Mouse (Mus musculus) urinary bladder, adult 18-20 months (tissue): Measurements from ENCODE around the gene Fbxl16.
A peak's percentile ranks its signal among the peaks of the same experiment; 100 is the strongest.
"Not testable (repeated sequence)": the region's sequence is repeated elsewhere in the genome, so short reads cannot be mapped to it uniquely, and the experiment has no call there.

Source experiments
- DNase-seq, 2 experiments: peaks; one replicate each; pipeline ENCODE4 v3.0.0; 2022; ENCODE audit warnings: low spot score in 2 of 2, mixed read lengths in 2 of 2

The Fbxl16 gene

GRCm38 (mm10) chr17:25795609-25796092 lies 13.2 kb upstream of the Fbxl16 start, which contains the start of gene AC134908.4:
Gene AC134908.4 (minus strand): TSS chr17:25795659.
- DNase-seq, result no peak

- DNase-seq, result no peak
Observed at GRCm38 (mm10) chr17:25796211-25796771, 12.6 kb upstream of the Fbxl16 start.

- peak; percentile 74 to 82 for DNase-seq
Observed at GRCm38 (mm10) chr17:25796951-25797369, 11.9 kb upstream of the Fbxl16 start, which contains the start of gene Metrn. Gene Metrn (minus strand): TSS chr17:25797136.

GRCm38 (mm10) chr17:25801029-25801428 lies 7.9 kb upstream of the Fbxl16 start:
- peak in 1 of 2 experiments; percentile 39 for DNase-seq

- no peak for DNase-seq
Observed at GRCm38 (mm10) chr17:25802825-25803517, 5.9 kb upstream of the Fbxl16 start.

- DNase-seq, result no peak
Observed at GRCm38 (mm10) chr17:25806507-25806906, 2.4 kb upstream of the Fbxl16 start.

GRCm38 (mm10) chr17:25807452-25807851 lies 1.4 kb upstream of the Fbxl16 start:
- not testable (repeated sequence) for DNase-seq

GRCm38 (mm10) chr17:25808028-25808427 lies 857 bp upstream of the Fbxl16 start:
- DNase-seq, result no peak

- DNase-seq, result no peak
Observed at GRCm38 (mm10) chr17:25809606-25810340, 888 bp downstream of the Fbxl16 start.

- no peak for DNase-seq
Observed at GRCm38 (mm10) chr17:25810890-25811289, 2.0 kb downstream of the Fbxl16 start.

- peak; percentile 67 to 70 for DNase-seq
Observed at GRCm38 (mm10) chr17:25813471-25813870, 4.6 kb downstream of the Fbxl16 start.

- DNase-seq, result no peak
Observed at GRCm38 (mm10) chr17:25817662-25818061, 8.8 kb downstream of the Fbxl16 start.

GRCm38 (mm10) chr17:25818851-25819780 lies 10.2 kb downstream of the Fbxl16 start:
- no peak for DNase-seq

- DNase-seq, result peak in 1 of 2 experiments; percentile 56
Observed at GRCm38 (mm10) chr17:25823452-25823851, 14.6 kb downstream of the Fbxl16 start, which contains the start of gene Wdr24. Gene Wdr24 (plus strand): TSS chr17:25823627.

GRCm38 (mm10) chr17:25824362-25825142 lies 15.7 kb downstream of the Fbxl16 start:
- DNase-seq, result no peak

- DNase-seq, result no peak
Observed at GRCm38 (mm10) chr17:25825311-25825710, 16.4 kb downstream of the Fbxl16 start.

GRCm38 (mm10) chr17:25825984-25826570 lies 17.2 kb downstream of the Fbxl16 start:
- DNase-seq, result no peak

GRCm38 (mm10) chr17:25827011-25827410 lies 18.1 kb downstream of the Fbxl16 start:
- no peak for DNase-seq

- DNase-seq, result no peak
Observed at GRCm38 (mm10) chr17:25827546-25828222, 18.8 kb downstream of the Fbxl16 start.
